Mouse (Mus musculus): ENCODE measurements around the gene Iqcc.

Iqcc gene

GRCm38 (mm10) chr4:129618786-129619691 is at the start of gene Iqcc:
TSS of gene Iqcc (minus strand) at chr4:129619099.
- DNase-seq (ENCODE audit: low read depth): peak; percentile 94

- peak; percentile 26 for DNase-seq (ENCODE audit: low read depth)
Observed at GRCm38 (mm10) chr4:129662255-129662813, 43.4 kb upstream of the Iqcc start.

- no peak for DNase-seq (ENCODE audit: low read depth)
Observed at GRCm38 (mm10) chr4:129661584-129661983, 42.7 kb upstream of the Iqcc start.

GRCm38 (mm10) chr4:129654770-129655169 is 35.9 kb upstream of the Iqcc start:
- DNase-seq (ENCODE audit: low read depth): no peak

- DNase-seq (ENCODE audit: low read depth): no peak
Observed at GRCm38 (mm10) chr4:129650359-129650758, 31.5 kb upstream of the Iqcc start.

GRCm38 (mm10) chr4:129648656-129649055 is 29.8 kb upstream of the Iqcc start:
- no peak for DNase-seq (ENCODE audit: low read depth)

- DNase-seq (ENCODE audit: low read depth): no peak
Observed at GRCm38 (mm10) chr4:129645204-129645603, 26.3 kb upstream of the Iqcc start.

GRCm38 (mm10) chr4:129641756-129642155 is 22.9 kb upstream of the Iqcc start:
- DNase-seq (ENCODE audit: low read depth): no peak

GRCm38 (mm10) chr4:129640638-129641467 is 22.0 kb upstream of the Iqcc start, which contains the start of gene Txlna:
TSS of gene Txlna (minus strand) at chr4:129641065.
- peak; percentile 100 for DNase-seq (ENCODE audit: low read depth)

- DNase-seq (ENCODE audit: low read depth): no peak
Observed at GRCm38 (mm10) chr4:129640101-129640637, 21.3 kb upstream of the Iqcc start.

- DNase-seq (ENCODE audit: low read depth): no peak
Observed at GRCm38 (mm10) chr4:129639221-129639620, 20.3 kb upstream of the Iqcc start.

- DNase-seq (ENCODE audit: low read depth): no peak
Observed at GRCm38 (mm10) chr4:129633852-129634251, 15.0 kb upstream of the Iqcc start.

- no peak for DNase-seq (ENCODE audit: low read depth)
Observed at GRCm38 (mm10) chr4:129631867-129632266, 13.0 kb upstream of the Iqcc start.

GRCm38 (mm10) chr4:129630944-129631343 is 12.0 kb upstream of the Iqcc start:
- no peak for DNase-seq (ENCODE audit: low read depth)

- no peak for DNase-seq (ENCODE audit: low read depth)
Observed at GRCm38 (mm10) chr4:129626035-129626434, 7.1 kb upstream of the Iqcc start.

- no peak for DNase-seq (ENCODE audit: low read depth)
Observed at GRCm38 (mm10) chr4:129625496-129625895, 6.6 kb upstream of the Iqcc start.

GRCm38 (mm10) chr4:129625029-129625370 is 6.1 kb upstream of the Iqcc start:
- DNase-seq (ENCODE audit: low read depth): peak; percentile 82

- peak; percentile 97 for DNase-seq (ENCODE audit: low read depth)
Observed at GRCm38 (mm10) chr4:129624281-129625028, 5.6 kb upstream of the Iqcc start.

- no peak for DNase-seq (ENCODE audit: low read depth)
Observed at GRCm38 (mm10) chr4:129623681-129624091, 4.8 kb upstream of the Iqcc start, which contains the start of gene Ccdc28b. TSS of gene Ccdc28b (minus strand) at chr4:129623947.

GRCm38 (mm10) chr4:129622803-129623535 is 4.1 kb upstream of the Iqcc start:
- no peak for DNase-seq (ENCODE audit: low read depth)
